Mouse (Mus musculus): ENCODE measurements around the gene Sipa1.

Gene Sipa1

GRCm38 (mm10) chr19:5641641-5642040 is 21.9 kb downstream of the Sipa1 start:
- DNase-seq (ENCODE audit: low spot score) = no peak

- no peak for DNase-seq (ENCODE audit: low spot score)
Observed at GRCm38 (mm10) chr19:5641021-5641420, 22.5 kb downstream of the Sipa1 start.

GRCm38 (mm10) chr19:5640339-5640738 is 23.2 kb downstream of the Sipa1 start:
- no peak for DNase-seq (ENCODE audit: low spot score)

GRCm38 (mm10) chr19:5638416-5639005 is 25.0 kb downstream of the Sipa1 start:
- DNase-seq (ENCODE audit: low spot score) = no peak

- DNase-seq (ENCODE audit: low spot score) = peak; percentile 61
Observed at GRCm38 (mm10) chr19:5637069-5638047, 26.1 kb downstream of the Sipa1 start, which contains the start of gene Rela. Rela (plus strand) TSS chr19:5637483.

- no peak for DNase-seq (ENCODE audit: low spot score)
Observed at GRCm38 (mm10) chr19:5636571-5637041, 26.9 kb downstream of the Sipa1 start.

GRCm38 (mm10) chr19:5636036-5636570 is 27.4 kb downstream of the Sipa1 start:
- DNase-seq (ENCODE audit: low spot score) = no peak

- no peak for DNase-seq (ENCODE audit: low spot score)
Observed at GRCm38 (mm10) chr19:5632120-5632519, 31.4 kb downstream of the Sipa1 start.

GRCm38 (mm10) chr19:5629907-5630306 is 33.6 kb downstream of the Sipa1 start:
- no peak for DNase-seq (ENCODE audit: low spot score)

- no peak for DNase-seq (ENCODE audit: low spot score)
Observed at GRCm38 (mm10) chr19:5625311-5625710, 38.2 kb downstream of the Sipa1 start.

- DNase-seq (ENCODE audit: low spot score) = no peak
Observed at GRCm38 (mm10) chr19:5621884-5622283, 41.6 kb downstream of the Sipa1 start.

- DNase-seq (ENCODE audit: low spot score) = no peak
Observed at GRCm38 (mm10) chr19:5620007-5620406, 43.5 kb downstream of the Sipa1 start.

- no peak for DNase-seq (ENCODE audit: low spot score)
Observed at GRCm38 (mm10) chr19:5614953-5615352, 48.6 kb downstream of the Sipa1 start.

- DNase-seq (ENCODE audit: low spot score) = no peak
Observed at GRCm38 (mm10) chr19:5612762-5613411, 50.6 kb downstream of the Sipa1 start.

GRCm38 (mm10) chr19:5611973-5612372 is 51.5 kb downstream of the Sipa1 start:
- DNase-seq (ENCODE audit: low spot score) = no peak

- DNase-seq (ENCODE audit: low spot score) = peak; percentile 62
Observed at GRCm38 (mm10) chr19:5609547-5610404, 53.7 kb downstream of the Sipa1 start, which contains the start of gene Kat5. Kat5 (minus strand) TSS chr19:5610237.

GRCm38 (mm10) chr19:5609171-5609546 is 54.3 kb downstream of the Sipa1 start:
- DNase-seq (ENCODE audit: low spot score) = no peak

GRCm38 (mm10) chr19:5608707-5609106 is 54.8 kb downstream of the Sipa1 start:
- DNase-seq (ENCODE audit: low spot score) = no peak

- no peak for DNase-seq (ENCODE audit: low spot score)
Observed at GRCm38 (mm10) chr19:5607705-5608410, 55.6 kb downstream of the Sipa1 start.

GRCm38 (mm10) chr19:5606196-5606595 is 57.3 kb downstream of the Sipa1 start:
- DNase-seq (ENCODE audit: low spot score) = no peak

- DNase-seq (ENCODE audit: low spot score) = no peak
Observed at GRCm38 (mm10) chr19:5605126-5605525, 58.4 kb downstream of the Sipa1 start.
